Mouse (Mus musculus) thymus, adult 18-20 months (tissue): Measurements from ENCODE around the gene Wwc1.

Source experiments
- DNase-seq, 2 experiments: peaks; one replicate each; pipeline ENCODE4 v3.0.0; 2022; ENCODE audit warnings: mixed read lengths in 2 of 2

Wwc1 gene

GRCm38 (mm10) chr11:35932121-35932885 lies 48.0 kb downstream of the Wwc1 start:
- DNase-seq, result no peak

GRCm38 (mm10) chr11:35930511-35931060 lies 49.7 kb downstream of the Wwc1 start:
- no peak for DNase-seq

GRCm38 (mm10) chr11:35928453-35928852 lies 51.9 kb downstream of the Wwc1 start:
- no peak for DNase-seq

- DNase-seq, result no peak
Observed at GRCm38 (mm10) chr11:35927309-35927708, 53.0 kb downstream of the Wwc1 start.

GRCm38 (mm10) chr11:35925592-35925991 lies 54.7 kb downstream of the Wwc1 start:
- no peak for DNase-seq

GRCm38 (mm10) chr11:35922205-35922873 lies 58.0 kb downstream of the Wwc1 start:
- DNase-seq, result no peak

GRCm38 (mm10) chr11:35920776-35921175 lies 59.6 kb downstream of the Wwc1 start:
- DNase-seq, result no peak

- DNase-seq, result no peak
Observed at GRCm38 (mm10) chr11:35919856-35920503, 60.3 kb downstream of the Wwc1 start.

- no peak for DNase-seq
Observed at GRCm38 (mm10) chr11:35919383-35919782, 60.9 kb downstream of the Wwc1 start.

GRCm38 (mm10) chr11:35916466-35917185 lies 63.7 kb downstream of the Wwc1 start:
- no peak for DNase-seq

GRCm38 (mm10) chr11:35915546-35915945 lies 64.8 kb downstream of the Wwc1 start:
- DNase-seq, result no peak

GRCm38 (mm10) chr11:35913418-35914044 lies 66.8 kb downstream of the Wwc1 start:
- no peak for DNase-seq

GRCm38 (mm10) chr11:35904955-35905550 lies 75.3 kb downstream of the Wwc1 start:
- DNase-seq, result no peak

GRCm38 (mm10) chr11:35903079-35903478 lies 77.2 kb downstream of the Wwc1 start:
- no peak for DNase-seq

GRCm38 (mm10) chr11:35899946-35900345 lies 80.4 kb downstream of the Wwc1 start:
- DNase-seq, result no peak

GRCm38 (mm10) chr11:35893454-35893853 lies 86.9 kb downstream of the Wwc1 start:
- DNase-seq, result no peak

GRCm38 (mm10) chr11:35893018-35893421 lies 87.3 kb downstream of the Wwc1 start:
- no peak for DNase-seq

GRCm38 (mm10) chr11:35892293-35892692 lies 88.0 kb downstream of the Wwc1 start:
- no peak for DNase-seq

- DNase-seq, result no peak
Observed at GRCm38 (mm10) chr11:35888790-35889189, 91.5 kb downstream of the Wwc1 start.

GRCm38 (mm10) chr11:35882777-35883176 lies 97.5 kb downstream of the Wwc1 start:
- DNase-seq, result no peak

- no peak for DNase-seq
Observed at GRCm38 (mm10) chr11:35878559-35878897, 101.8 kb downstream of the Wwc1 start.
